Mouse (Mus musculus): Measurements from ENCODE around the gene Selenok. TPM values are rescaled to one million over a fixed set of nuclear protein-coding genes. Genes with fewer than 3 reads are reported as not detected.

Gene Selenok
- total and polyA plus RNA-seq, 3 experiments: 49.8 to 71.1 TPM; not detected in 1

- Histone ChIP-seq H3K36me3 (ENCODE audit: control insufficient read depth in 1 of 2, insufficient read depth in 2 of 2, low read length in 2 of 2) (peaks cover 0 to 14% of the 10 kb centered on the region in 2 experiments; a peak in 2 of 4 replicates), H3K4me1 (ENCODE audit: control insufficient read depth in 1 of 2, insufficient read depth in 2 of 2, low read length in 2 of 2) (peaks cover 2 to 15% of the 10 kb centered on the region in 2 experiments; a peak in 3 of 4 replicates), H3K27ac (ENCODE audit: control insufficient read depth, low read depth, low read length) (no peak overlapping the region), H3K79me2 (ENCODE audit: control insufficient read depth, insufficient read depth, low read length, poor library complexity) (no peaks in the 10 kb centered on the region), H3K27me3 (ENCODE audit: control insufficient read depth in 1 of 2, insufficient read depth in 2 of 2, low read length in 2 of 2) (no peaks in the 10 kb centered on the region), H3K9me3 (replicated peaks; ENCODE audit: insufficient read depth, low read length) (no peaks in the 10 kb centered on the region), H3K4me3 (ENCODE audit: control insufficient read depth in 1 of 2, insufficient read depth in 1 of 2, low read depth in 2 of 2, low read length in 2 of 2) (no peak overlapping the region), H3K9ac (ENCODE audit: control insufficient read depth, low read depth, low read length, poor library complexity, severe bottlenecking) (no peak overlapping the region)
- no peak for TF ChIP-seq MAX (IDR thresholded peaks at IDR 0.05; ENCODE audit: low read length)
- no peak for TF ChIP-seq GATA1 (IDR thresholded peaks at IDR 0.05; ENCODE audit: low read depth, low read length)
- no peak for TF ChIP-seq RAD21 (IDR thresholded peaks at IDR 0.05; ENCODE audit: low read depth, low read length)
- no peak for TF ChIP-seq USF2 (IDR thresholded peaks at IDR 0.05; ENCODE audit: borderline replicate concordance in 1 of 2, insufficient read depth in 1 of 2, low read depth in 1 of 2, low read length in 2 of 2)
- no peak for TF ChIP-seq E2F4 (IDR thresholded peaks at IDR 0.05; ENCODE audit: borderline replicate concordance, low read depth, low read length)
- no peak for TF ChIP-seq MAFK (IDR thresholded peaks at IDR 0.05; ENCODE audit: borderline replicate concordance, low read depth, low read length)
- no peak for TF ChIP-seq JUND (IDR thresholded peaks at IDR 0.05; ENCODE audit: low read depth, low read length)
- no peak for TF ChIP-seq EP300 (IDR thresholded peaks at IDR 0.05; ENCODE audit: low read depth in 1 of 2, low read length in 2 of 2)
- no peak for TF ChIP-seq HCFC1 (IDR thresholded peaks at IDR 0.05; ENCODE audit: low read depth, low read length)
- TF ChIP-seq BHLHE40 (IDR thresholded peaks at IDR 0.05; ENCODE audit: borderline replicate concordance, low read depth, low read length): no peak
- no peak for TF ChIP-seq KAT2A (conservative IDR thresholded peaks at IDR 0.05; ENCODE audit: low read depth, low read length)
- no peak for TF ChIP-seq NELFE (IDR thresholded peaks at IDR 0.05; ENCODE audit: low read depth, low read length)
- no peak for DNase-seq (ENCODE audit: low read depth, low spot score)
Observed at GRCm38 (mm10) chr14:29946761-29947309, 21.3 kb upstream of the Selenok start.

- H3K9me3 ChIP-seq (replicated peaks; ENCODE audit: insufficient read depth, low read length): no peaks in the 10 kb centered on the region
- DNase-seq (ENCODE audit: low read depth, low spot score): peak; percentile 89
- H3K79me2 ChIP-seq (ENCODE audit: control insufficient read depth, insufficient read depth, low read length, poor library complexity): no peaks in the 10 kb centered on the region
- peaks cover 0 to 8% of the 10 kb centered on the region in 2 experiments; a peak in 2 of 4 replicates for H3K36me3 ChIP-seq (ENCODE audit: control insufficient read depth in 1 of 2, insufficient read depth in 2 of 2, low read length in 2 of 2)
- no peaks in the 10 kb centered on the region for H3K27me3 ChIP-seq (ENCODE audit: control insufficient read depth in 1 of 2, insufficient read depth in 2 of 2, low read length in 2 of 2)
- no peak overlapping the region for H3K4me3 ChIP-seq (ENCODE audit: control insufficient read depth in 1 of 2, insufficient read depth in 1 of 2, low read depth in 2 of 2, low read length in 2 of 2)
- H3K4me1 ChIP-seq (ENCODE audit: control insufficient read depth in 1 of 2, insufficient read depth in 2 of 2, low read length in 2 of 2): peaks cover 2 to 9% of the 10 kb centered on the region in 2 experiments; a peak in 3 of 4 replicates
- peak overlapping the region; percentile 61 for H3K27ac ChIP-seq (ENCODE audit: control insufficient read depth, low read depth, low read length)
- H3K9ac ChIP-seq (ENCODE audit: control insufficient read depth, low read depth, low read length, poor library complexity, severe bottlenecking): no peak overlapping the region
- TF ChIP-seq GABPA (IDR thresholded peaks at IDR 0.05; ENCODE audit: low read depth, low read length): no peak
- no peak for TF ChIP-seq NELFE (IDR thresholded peaks at IDR 0.05; ENCODE audit: low read depth, low read length)
- TF ChIP-seq POLR2A (IDR thresholded peaks at IDR 0.05; ENCODE audit: control insufficient read depth in 1 of 2, insufficient read depth in 1 of 2, low read depth in 1 of 2, low read length in 2 of 2, poor library complexity in 1 of 2): peak in 1 of 2 experiments; percentile 54; a peak in 2 of 4 replicates
- TF ChIP-seq TBP (IDR thresholded peaks at IDR 0.05; ENCODE audit: low read depth, low read length): 0 out of 2 replicates have a peak, but pooled peaks have one; percentile 44
- no peak for TF ChIP-seq CTCF (IDR thresholded peaks at IDR 0.05 in 2 of 3, conservative IDR thresholded peaks at IDR 0.05 in 1 of 3; ENCODE audit: control insufficient read depth in 1 of 3, insufficient read depth in 1 of 3, low read depth in 2 of 3, low read length in 3 of 3, poor library complexity in 1 of 3, severe bottlenecking in 1 of 3)
- 0 out of 2 replicates have a peak, but pooled peaks have one; percentile 52 for TF ChIP-seq JUND (IDR thresholded peaks at IDR 0.05; ENCODE audit: low read depth, low read length)
- TF ChIP-seq MAX (IDR thresholded peaks at IDR 0.05; ENCODE audit: low read length): peak; percentile 40; the same call in 1 of the 2 replicates
- TF ChIP-seq E2F4 (IDR thresholded peaks at IDR 0.05; ENCODE audit: borderline replicate concordance, low read depth, low read length): no peak
- TF ChIP-seq MEF2A (IDR thresholded peaks at IDR 0.05; ENCODE audit: extremely low read depth, insufficient replicate concordance, low read depth, low read length, poor library complexity, severe bottlenecking): no peak
- TF ChIP-seq EP300 (IDR thresholded peaks at IDR 0.05; ENCODE audit: low read depth in 1 of 2, low read length in 2 of 2): peak; percentile 61 to 81
- no peak for TF ChIP-seq KAT2A (conservative IDR thresholded peaks at IDR 0.05; ENCODE audit: low read depth, low read length)
- TF ChIP-seq TAL1 (IDR thresholded peaks at IDR 0.05; ENCODE audit: low read length): peak; percentile 12; the same call in 1 of the 2 replicates
- TF ChIP-seq MAFK (IDR thresholded peaks at IDR 0.05; ENCODE audit: borderline replicate concordance, low read depth, low read length): no peak
- TF ChIP-seq MXI1 (IDR thresholded peaks at IDR 0.05; ENCODE audit: low read depth, low read length): no peak
- TF ChIP-seq ETS1 (IDR thresholded peaks at IDR 0.05; ENCODE audit: low read depth, low read length): peak; percentile 53
- no peak for TF ChIP-seq RCOR1 (IDR thresholded peaks at IDR 0.05; ENCODE audit: low read depth, low read length)
- no peak for TF ChIP-seq POLR2AphosphoS5 (IDR thresholded peaks at IDR 0.05; ENCODE audit: borderline replicate concordance, low read depth, low read length)
- TF ChIP-seq MYC (IDR thresholded peaks at IDR 0.05; ENCODE audit: low read depth, low read length): 0 out of 2 replicates have a peak, but pooled peaks have one; percentile 51
- no peak for TF ChIP-seq SMC3 (IDR thresholded peaks at IDR 0.05; ENCODE audit: low read depth, low read length)
- no peak for TF ChIP-seq ZNF384 (IDR thresholded peaks at IDR 0.05; ENCODE audit: low read depth, low read length)
- TF ChIP-seq CHD2 (IDR thresholded peaks at IDR 0.05; ENCODE audit: low read length): no peak
- peak; percentile 43; the same call in 1 of the 2 replicates for TF ChIP-seq GATA1 (IDR thresholded peaks at IDR 0.05; ENCODE audit: low read depth, low read length)
- no peak for TF ChIP-seq USF1 (IDR thresholded peaks at IDR 0.05; ENCODE audit: low read depth, low read length)
- TF ChIP-seq CHD1 (IDR thresholded peaks at IDR 0.05; ENCODE audit: low read depth, low read length): no peak
- no peak for TF ChIP-seq HCFC1 (IDR thresholded peaks at IDR 0.05; ENCODE audit: low read depth, low read length)
- TF ChIP-seq ZMIZ1 (IDR thresholded peaks at IDR 0.05; ENCODE audit: low read depth, low read length): no peak
Observed at GRCm38 (mm10) chr14:29950805-29951204, 17.3 kb upstream of the Selenok start.

Measured in MEL (cell line).